Mouse (Mus musculus) gastrocnemius, postnatal 36 days (tissue): Measurements from ENCODE around the gene Bean1. TPM values are rescaled to one million over a fixed set of nuclear protein-coding genes. Genes with fewer than 3 reads are reported as not detected.
"Not testable (repeated sequence)": the region's sequence is repeated elsewhere in the genome, so short reads cannot be mapped to it uniquely, and the experiment has no call there.

Source experiments
- DNase-seq, 2 experiments: peaks; one replicate each; pipeline ENCODE4 v3.0.0; 2022
- intact Hi-C: fragments of 180-260 bp; cut with DNase I; formaldehyde crosslinking; loops from one replicate; pipeline ENCODE4 v1.15.1; 2025
- total RNA-seq, 2 experiments: library from RNA; stranded (reverse); gene quantifications; 2 replicates each; pipeline ENCODE4 v1.2.3; 2021

The Bean1 gene
- total RNA-seq, 2 experiments from 2014 or later, result 0.27 to 0.31 TPM

DNA sequence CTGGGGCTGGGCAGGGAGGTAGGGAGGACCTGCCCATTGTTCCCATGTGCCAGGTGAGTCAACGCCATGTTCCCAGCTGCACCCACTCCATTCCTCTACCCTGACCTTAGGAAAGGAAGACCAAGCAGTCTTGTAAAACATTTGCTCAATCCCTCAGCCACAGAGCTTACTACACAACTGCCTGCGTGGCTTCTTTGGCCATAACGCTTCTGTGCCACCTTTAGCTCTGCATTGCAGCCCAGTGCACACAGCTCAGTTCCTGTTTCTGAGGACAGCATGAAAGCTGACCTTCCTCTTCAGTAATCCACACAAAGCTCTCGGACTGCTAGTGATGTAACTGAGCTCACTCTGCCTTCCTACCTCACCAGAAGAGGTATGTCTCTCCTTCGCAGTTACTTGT is 62.7 kb downstream of the Bean1 start:
- DNase-seq, result no peak
- intact Hi-C loops, result no loop called here

DNA sequence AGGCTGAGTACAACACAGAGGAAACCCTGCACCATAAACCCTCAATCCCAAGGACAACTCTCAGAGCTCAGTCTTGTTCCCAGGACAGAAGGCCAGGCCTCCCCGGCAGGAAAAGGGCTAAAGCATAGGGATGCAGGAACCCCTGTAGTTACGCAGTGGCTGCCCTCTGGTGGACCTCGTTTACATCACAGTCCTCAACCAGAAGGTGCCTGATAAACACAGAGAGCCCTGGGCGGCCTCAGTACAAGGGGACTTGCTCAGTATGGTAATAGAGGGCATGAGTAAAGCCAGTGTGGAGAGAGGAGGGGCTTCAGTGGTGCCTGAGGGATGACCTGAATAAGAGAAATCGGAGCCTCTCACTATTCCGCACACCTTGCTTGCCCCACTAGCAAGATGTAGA is 64.3 kb downstream of the Bean1 start:
- intact Hi-C loops, result no loop called here
- DNase-seq, result no peak

DNA sequence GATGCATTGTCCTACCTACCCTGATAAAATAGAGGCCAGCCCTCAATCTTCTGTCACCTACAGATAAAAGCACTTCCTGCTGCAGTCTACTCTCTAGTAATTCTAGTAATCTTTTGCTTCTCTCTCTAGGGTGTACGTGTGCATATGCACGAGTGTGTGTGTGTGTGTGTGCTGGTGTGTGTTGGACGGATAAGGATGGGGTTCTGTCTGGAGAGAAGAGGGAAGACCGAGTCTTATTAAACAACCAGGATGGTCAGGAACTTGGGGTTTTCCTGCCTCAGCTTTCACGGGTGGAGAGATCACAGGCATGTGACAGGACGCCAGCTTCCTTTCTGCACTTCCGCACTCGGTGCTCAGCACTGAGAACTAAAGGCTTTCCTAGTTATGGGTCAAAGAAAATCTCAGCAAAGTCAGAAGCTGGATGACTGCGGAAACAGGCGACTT is 69.2 kb downstream of the Bean1 start:
- no peak for DNase-seq
- intact Hi-C loops, result no loop called here

DNA sequence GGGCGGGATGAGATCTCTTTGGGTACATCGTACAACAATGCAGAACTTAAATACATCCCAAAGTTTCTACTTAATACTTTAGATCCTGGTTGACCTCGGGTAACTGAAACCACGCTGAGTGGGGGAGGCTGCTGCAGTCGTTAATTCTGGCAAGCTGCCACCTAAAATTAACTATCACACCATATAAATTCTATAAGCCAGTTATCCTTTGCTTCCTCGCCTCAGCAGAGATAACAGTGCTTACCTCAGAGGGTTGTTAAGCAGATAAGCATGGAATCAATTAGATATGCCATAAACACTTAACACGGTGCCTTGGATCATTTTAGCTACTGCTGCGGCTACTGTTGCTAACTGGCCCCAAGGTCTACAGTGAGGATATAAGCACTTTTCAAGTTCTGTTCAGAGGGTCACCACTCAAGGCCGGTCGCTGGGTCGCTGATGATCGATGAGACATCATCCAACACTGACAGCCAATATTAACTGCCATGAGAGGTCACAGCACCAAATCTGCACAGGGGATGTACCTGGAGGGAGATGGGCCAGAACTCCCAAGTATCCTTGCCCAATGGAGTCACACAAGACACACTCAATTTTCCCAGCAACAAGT is 71.9 kb downstream of the Bean1 start:
- intact Hi-C loops, result no loop called here
- DNase-seq, result no peak

DNA sequence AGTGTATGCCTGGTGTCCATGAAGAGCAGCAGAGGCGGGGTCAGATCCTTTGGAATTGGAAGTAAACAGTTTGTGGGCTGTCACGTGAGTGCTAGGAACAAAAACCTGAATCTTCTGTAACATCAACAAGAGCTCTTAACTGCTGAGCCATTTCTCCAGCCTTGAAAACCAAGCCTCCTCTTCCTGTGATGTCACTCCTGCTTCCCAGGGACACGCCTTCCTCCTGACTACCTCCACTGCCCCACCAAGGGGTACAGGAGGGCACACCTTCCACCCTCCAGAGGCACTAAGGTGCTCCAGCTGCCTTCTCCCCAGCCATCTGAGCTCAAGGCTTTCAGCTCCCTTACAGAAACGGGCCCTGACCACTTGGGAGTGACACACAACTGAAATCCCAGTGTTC is 76.4 kb downstream of the Bean1 start:
- no peak for DNase-seq
- intact Hi-C loops, result no loop called here

DNA sequence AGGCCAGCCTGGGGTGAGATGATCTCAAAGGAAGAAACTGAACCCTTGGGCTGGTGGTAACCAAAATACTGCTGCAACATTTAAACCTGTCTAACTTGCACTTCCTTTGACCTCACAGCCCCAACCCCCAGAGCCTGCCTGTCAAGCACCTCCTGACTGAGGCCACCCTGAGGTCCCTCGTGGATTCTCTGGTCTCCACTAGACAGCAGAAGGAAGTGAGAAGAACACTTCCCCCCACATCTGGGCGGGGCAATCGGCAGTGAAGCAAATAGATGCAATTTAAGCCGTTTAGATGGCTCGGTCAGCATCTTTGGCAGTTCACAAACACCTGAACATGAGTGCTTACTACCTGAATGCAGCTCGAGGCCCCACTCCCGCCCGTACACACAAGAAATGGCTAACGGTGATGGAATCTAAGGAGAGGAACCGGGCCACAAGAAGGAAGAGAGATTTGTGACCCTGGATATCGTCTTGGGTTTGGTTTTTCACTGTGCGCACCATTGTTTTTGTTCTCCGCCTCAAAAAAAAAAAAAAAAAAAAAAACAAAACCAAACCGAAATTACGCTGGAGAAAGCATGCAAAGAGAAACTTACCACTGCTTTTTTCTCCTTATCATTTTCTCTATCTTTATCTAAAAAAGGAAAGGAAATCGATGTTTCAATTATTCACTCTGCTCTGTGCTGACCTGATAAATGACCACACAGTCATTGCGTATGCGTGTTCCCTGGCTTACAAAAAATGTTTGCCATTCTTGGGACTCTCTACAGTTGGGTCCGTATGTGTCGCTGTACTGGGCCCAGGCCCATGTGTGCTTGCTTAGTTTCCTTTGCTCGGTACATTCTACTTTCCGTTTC is 77.0 kb downstream of the Bean1 start:
- intact Hi-C loops, result no loop called here
- no peak for DNase-seq

DNA sequence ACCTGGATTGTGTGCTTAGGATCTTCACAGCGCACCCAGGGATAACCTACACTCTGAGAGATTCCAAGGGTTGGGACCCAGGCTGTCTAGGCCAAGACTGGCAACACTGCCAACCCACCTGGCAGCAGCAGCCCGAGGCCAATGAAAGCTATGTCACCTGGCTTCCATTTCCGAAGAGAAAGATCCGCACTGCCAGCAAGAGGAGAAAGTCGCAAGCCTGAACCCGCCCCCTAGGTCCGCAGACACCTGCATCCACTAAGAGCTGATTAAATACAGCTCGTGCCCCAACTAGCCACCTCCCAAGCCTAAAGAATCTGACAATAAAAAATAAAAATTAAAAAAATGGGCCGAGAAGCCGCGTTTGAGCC is 77.7 kb downstream of the Bean1 start:
- intact Hi-C loops, result no loop called here
- no peak for DNase-seq

DNA sequence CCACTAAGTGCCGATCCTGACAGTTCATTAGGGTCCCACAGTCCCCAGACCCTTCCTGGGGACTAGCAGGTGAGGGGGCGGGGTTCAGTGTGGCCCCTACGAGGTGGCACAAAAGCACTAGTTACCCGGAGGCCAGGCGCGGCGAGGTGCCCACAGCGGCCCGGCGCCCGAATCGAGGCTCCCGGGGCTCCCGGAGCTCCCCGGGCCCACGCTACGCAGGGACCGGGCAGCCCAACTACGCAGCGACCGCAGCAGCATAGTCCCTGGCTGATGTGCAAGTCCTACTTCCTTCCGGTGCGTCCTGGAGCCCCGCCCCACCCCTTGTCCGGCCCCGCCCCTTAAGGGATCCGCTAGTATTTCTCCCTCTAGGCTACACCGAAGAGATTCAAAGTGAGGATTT is 78.0 kb downstream of the Bean1 start, which contains the start of gene Tk2:
Gene Tk2, minus strand, starts transcription at position 283 of the 400 bp plus-strand sequence.
- intact Hi-C loops, result no loop called here
- peak; percentile 59 to 60 for DNase-seq

DNA sequence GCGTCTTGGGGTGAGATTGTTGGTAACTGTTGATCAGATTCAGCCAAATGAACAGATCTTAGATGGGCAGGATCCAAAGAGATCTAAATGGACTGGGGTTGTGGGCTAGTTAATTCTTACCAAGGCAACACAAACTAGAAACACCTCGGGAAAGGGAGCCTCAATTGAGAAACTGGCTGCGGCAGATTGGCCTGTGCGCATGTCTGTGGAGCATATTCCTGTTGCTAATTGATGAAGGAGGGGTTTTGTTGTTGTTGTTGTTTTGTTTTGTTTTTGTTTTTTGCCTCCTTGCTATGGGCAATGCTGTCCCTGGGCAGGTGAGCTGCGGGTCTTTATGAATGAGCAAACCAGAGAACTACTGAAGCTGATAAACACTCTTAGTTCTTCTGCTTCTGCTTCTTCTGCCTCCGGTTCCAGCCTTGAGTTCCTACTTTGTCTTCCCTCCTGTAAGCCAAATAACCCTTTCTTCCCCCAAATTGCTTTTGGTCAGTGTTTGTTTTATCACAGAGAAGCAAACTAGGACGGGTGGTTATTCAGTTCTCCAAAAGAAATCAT is 79.3 kb downstream of the Bean1 start:
- no peak for DNase-seq
- intact Hi-C loops, result no loop called here

DNA sequence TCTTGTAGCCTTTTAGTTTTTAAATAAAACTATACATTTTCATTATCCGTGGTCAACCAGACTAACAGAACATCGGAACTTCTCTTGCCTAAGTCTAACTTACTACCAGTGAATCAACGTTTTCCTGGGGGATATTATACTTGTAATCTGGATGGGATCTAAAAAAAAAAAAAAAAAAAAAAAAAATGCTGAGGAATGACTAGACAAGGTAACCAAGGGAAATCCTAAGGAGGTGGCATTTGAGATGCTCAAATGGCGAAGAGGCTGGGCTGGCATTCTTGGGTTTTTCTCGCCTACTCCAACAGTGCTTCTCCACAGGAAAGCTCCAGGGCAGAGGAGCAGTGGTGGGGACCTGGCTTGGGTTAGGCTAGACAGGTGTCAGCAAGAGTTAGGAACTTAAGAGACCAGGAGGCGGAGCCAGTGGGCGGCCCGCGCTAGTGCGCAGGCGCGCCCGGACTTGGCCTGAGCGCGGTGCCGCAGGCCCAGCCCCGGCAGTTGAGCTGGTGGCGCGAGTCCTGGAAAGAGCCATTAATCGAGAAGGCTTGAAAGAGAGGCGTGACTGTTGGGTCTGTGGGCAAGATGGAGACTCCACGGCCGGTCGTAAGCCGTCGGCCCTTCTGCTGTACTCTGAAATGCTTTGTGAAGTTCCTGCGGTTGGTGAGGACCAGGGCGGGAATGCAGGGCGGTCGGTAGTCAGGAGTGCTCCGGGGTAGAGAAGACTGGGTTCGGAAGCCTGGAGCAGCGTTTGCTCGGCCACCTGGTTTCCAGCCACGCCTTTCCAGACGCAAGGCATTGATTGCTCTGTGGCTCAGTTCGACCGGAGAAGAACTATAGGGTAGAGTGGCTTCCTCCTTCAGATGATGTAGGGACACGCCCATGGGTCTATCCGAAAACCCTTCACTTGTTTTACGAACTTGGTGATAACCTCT is 80.5 kb downstream of the Bean1 start, which contains the start of gene Cklf:
Gene Cklf, plus strand, starts transcription at position 423 of the 929 bp plus-strand sequence.
- peak; percentile 79 to 82 for DNase-seq
- intact Hi-C loops, result loop anchor here (1.0 to 5.0 kb wide), 2 partner anchors 90 to 187 kb away; no protein-coding TSS in a partner anchor

DNA sequence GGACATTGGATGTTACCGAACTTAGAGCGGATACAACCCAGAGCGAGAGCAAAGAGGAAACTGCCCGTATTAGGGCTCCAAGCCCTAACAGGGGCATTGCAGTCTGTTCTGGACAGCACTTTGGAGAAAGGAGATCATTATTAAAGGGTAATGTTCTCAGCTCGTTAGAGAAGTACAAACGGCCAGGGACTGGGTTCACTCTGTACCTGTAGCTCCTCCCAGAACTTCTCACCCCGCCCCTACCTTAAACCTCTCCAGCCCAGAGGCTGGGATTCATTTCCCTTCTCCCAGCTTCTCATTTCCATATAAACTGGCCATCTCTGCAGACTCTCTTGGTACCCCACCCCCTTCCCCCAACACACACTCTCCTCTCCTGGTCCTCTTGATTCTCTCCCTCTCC is 81.2 kb downstream of the Bean1 start:
- intact Hi-C loops, result loop anchor here (5.0 kb wide), 1 partner anchor 186 kb away; no protein-coding TSS in a partner anchor
- DNase-seq, result no peak

DNA sequence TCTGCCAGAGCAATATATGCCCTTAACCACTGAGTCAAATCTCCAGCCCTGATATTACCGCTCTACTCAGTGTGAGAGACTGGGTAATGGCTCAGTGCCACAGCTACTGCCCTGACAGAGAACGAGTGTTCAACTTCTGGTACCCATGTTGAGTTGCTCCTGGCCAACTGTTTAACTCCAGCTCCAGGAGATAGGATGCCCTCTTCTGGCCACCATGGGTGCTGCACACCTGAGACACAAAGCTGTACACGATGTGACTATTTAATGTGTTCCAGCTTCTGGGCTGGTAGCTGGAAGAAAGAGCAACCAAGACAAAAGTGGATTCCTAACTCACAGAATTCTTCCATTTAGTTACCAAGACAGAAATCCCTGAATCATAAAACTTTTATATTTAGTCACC is 82.8 kb downstream of the Bean1 start:
- no peak for DNase-seq
- intact Hi-C loops, result loop anchor here (5.0 kb wide), 1 partner anchor 184 kb away; no protein-coding TSS in a partner anchor

DNA sequence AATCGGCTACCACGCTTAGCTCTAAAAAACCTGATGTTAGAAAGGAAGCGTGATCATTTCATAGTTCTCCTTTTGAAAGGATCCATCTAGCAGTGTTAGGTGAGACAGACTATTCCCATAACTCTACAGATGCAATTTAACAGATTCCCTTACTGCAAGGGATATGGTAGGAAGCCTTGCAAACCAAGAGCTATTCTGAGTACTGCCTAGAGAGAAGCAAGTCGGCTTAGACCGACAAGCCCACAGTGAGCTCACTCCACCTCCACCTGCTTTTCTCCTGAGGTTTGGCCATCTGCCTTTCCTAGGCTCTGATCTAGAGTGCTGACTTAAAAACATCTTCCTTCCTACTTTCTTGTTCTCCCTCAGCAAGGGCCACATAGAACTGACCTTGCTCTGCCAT is 91.6 kb downstream of the Bean1 start:
- intact Hi-C loops, DNase-seq: not testable (repeated sequence)

DNA sequence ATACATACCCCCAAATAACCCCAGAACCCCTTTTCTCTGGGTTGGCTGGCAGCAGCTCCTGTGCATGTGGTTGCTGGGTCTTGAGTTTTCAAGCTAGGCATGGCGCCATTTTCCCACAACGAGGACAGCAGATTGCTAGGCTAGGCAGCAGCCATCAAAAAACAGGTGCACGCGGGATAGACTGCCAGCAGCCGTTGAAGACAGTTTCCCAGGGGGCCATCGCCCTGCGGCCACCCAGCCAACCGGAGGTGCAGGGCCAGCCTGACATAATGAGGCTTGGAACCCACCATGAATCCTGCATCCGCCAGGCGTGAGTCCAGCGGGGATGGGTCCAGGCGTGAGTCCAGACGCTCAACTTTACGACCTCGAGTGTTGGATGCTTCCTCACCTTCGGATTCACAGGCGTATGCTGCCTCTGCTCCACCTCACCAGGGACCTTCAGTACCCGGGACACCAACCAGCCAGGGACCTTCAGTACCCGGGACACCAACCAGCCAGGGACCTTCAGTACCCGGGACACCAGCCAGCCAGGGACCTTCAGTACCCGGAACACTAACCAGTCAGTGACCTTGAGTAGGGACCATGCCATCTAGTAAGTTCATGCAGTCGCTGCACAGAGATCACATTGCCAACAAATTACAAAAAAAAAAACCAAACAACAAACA is 94.2 kb downstream of the Bean1 start:
- DNase-seq, result not testable (repeated sequence)

DNA sequence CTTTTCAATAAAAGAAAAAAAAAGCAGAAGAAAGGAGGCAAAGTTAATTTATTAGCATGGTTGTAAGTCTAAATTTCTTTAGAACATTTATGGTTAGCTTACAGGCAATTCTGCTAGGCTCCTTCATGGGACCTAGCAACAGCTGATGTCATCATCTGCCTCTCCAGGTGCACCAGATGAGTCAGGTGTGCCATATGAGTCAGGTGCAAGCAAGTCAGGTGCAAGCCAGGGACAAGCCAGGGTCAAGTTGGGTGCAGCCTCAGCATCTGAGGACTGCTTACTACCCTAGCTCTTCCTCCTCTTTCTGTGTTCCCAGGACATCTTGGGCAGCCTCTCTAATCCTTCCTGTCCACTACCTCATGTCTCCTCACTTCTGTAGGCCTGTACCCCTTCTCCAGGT is 98.1 kb downstream of the Bean1 start:
- intact Hi-C loops, result no loop called here
- DNase-seq, result no peak

More for the DNA sequence above, 94.2 kb downstream of the Bean1 start:
- intact Hi-C loops, result not testable (repeated sequence)

Other genes with a start within 250 kb of the Bean1 start
- gene Cdh5, start 68.8 kb upstream of the Bean1 start, total RNA-seq, result 10 to 100 TPM; 40.2 to 46.1 TPM
- gene Tk2, start 78.1 kb downstream of the Bean1 start, total RNA-seq, result 1 to 10 TPM; 2.7 to 3.5 TPM
- 1 to 10 TPM; 1.3 to 2.7 TPM for gene Cklf, start 80.4 kb downstream of the Bean1 start, total RNA-seq
- not detected for gene Cmtm2a, start 122.7 kb downstream of the Bean1 start, total RNA-seq
- gene Gm45711, start 139.6 kb downstream of the Bean1 start, total RNA-seq, result not detected
- not detected for gene Cmtm1, start 139.7 kb downstream of the Bean1 start, total RNA-seq
- not detected for gene Gm11020, start 151.1 kb downstream of the Bean1 start, total RNA-seq
- gene Cmtm2b, start 151.8 kb downstream of the Bean1 start, total RNA-seq, result not detected
- 1 to 10 TPM; 5.1 to 5.7 TPM for gene Cmtm3, start 169.0 kb downstream of the Bean1 start, total RNA-seq
- gene Cmtm4, start 225.4 kb downstream of the Bean1 start, total RNA-seq, result 1 to 10 TPM; 4.2 to 4.9 TPM